ENCODE assay signal across 13 mouse cellular contexts in the genomic region with DNA sequence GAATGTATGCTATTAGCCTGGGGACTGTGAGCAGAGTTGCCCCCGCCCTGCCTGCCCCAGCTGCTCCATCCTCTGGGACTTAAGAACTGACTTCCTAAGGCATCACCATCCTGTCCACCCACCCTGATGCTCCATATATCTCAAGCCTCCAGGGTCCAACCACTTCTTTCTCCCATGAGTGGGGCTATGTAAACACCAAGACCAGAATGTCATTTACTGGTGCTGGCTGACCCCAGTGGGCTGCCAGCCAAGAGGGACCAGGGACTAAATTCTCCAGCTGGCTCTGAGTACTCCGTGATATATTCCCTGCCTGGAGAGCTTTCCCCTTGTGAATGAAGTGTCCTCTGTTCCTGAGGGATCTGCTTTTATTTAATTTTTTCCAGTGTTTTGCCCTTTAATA. TPM values are rescaled to one million over a fixed set of nuclear protein-coding genes. Genes with fewer than 3 reads are reported as not detected.
A peak's percentile ranks its signal among the peaks of the same experiment; 100 is the strongest.
DNase-seq lines count a peak whose midpoint lies in the region; ATAC-seq lines count a peak whose summit lies in the region.
"Had no signal": no experiment of that assay in that cellular context is flagged by ENCODE, and none has a peak within 500 bp of the region (broad histone marks: within the 10 kb centered on the region; RNA-seq: fewer than 3 reads in every experiment).

No protein-coding gene starts in this region.

- no peak overlapping the region for H3K4me3 ChIP-seq in hindbrain, embryonic 15.5 days
- H3K4me3 ChIP-seq in hindbrain, embryonic 12.5 days, result no peak overlapping the region
- H3K4me3 ChIP-seq in liver, embryonic 12.5 days, result no peak overlapping the region
- H3K4me3 ChIP-seq: forebrain, embryonic 10.5 days had no signal

- no peaks in the 10 kb centered on the region for H3K27me3 ChIP-seq in hindbrain, embryonic 15.5 days
- no peaks in the 10 kb centered on the region for H3K27me3 ChIP-seq in hindbrain, embryonic 12.5 days
- H3K27me3 ChIP-seq in liver, embryonic 12.5 days (replicated peaks), result no peaks in the 10 kb centered on the region
- H3K27me3 ChIP-seq: CH12.LX had no signal

- H3K9me3 ChIP-seq in hindbrain, embryonic 15.5 days, result no peaks in the 10 kb centered on the region
- H3K9me3 ChIP-seq in hindbrain, embryonic 12.5 days (replicated peaks), result no peaks in the 10 kb centered on the region
- H3K9me3 ChIP-seq in liver, embryonic 12.5 days (replicated peaks), result no peaks in the 10 kb centered on the region
- H3K9me3 ChIP-seq: forebrain, embryonic 10.5 days had no signal

- DNase-seq in testis, postnatal 10 days (ENCODE audit: low spot score), result peak; percentile 43
- DNase-seq in testis, postnatal 14 days (ENCODE audit: low spot score), result no peak
- DNase-seq in kidney, postnatal 25 days, result peak; percentile 46 to 60
- no peak for DNase-seq in MN1 (ENCODE audit: low spot score)
- DNase-seq: adrenal gland, postnatal 25 days; cerebellum, adult 2 months; liver, postnatal 0 days; thymus, postnatal 4 days had no signal

- H3K4me1 ChIP-seq in hindbrain, embryonic 15.5 days (replicated peaks), result peaks cover 13% of the 10 kb centered on the region
- 0 out of 2 replicates have a peak, but pooled peaks cover 8% of the 10 kb centered on the region for H3K4me1 ChIP-seq in hindbrain, embryonic 12.5 days
- 0 out of 2 replicates have a peak, but pooled peaks cover 8% of the 10 kb centered on the region for H3K4me1 ChIP-seq in liver, embryonic 12.5 days

- H3K27ac ChIP-seq in hindbrain, embryonic 15.5 days (replicated peaks), result no peak overlapping the region
- no peak overlapping the region for H3K27ac ChIP-seq in hindbrain, embryonic 12.5 days
- no peak overlapping the region for H3K27ac ChIP-seq in liver, embryonic 12.5 days
- H3K27ac ChIP-seq: forebrain, embryonic 10.5 days had no signal

- H3K4me2 ChIP-seq in hindbrain, embryonic 15.5 days, result no peak overlapping the region
- H3K4me2 ChIP-seq in hindbrain, embryonic 12.5 days (replicated peaks), result no peak overlapping the region
- H3K4me2 ChIP-seq in liver, embryonic 12.5 days, result no peak overlapping the region

- no peaks in the 10 kb centered on the region for H3K36me3 ChIP-seq in hindbrain, embryonic 15.5 days
- H3K36me3 ChIP-seq in hindbrain, embryonic 12.5 days, result no peaks in the 10 kb centered on the region
- H3K36me3 ChIP-seq in liver, embryonic 12.5 days, result no peaks in the 10 kb centered on the region
- H3K36me3 ChIP-seq: forebrain, embryonic 10.5 days had no signal

- ATAC-seq in hindbrain, embryonic 15.5 days (ENCODE audit: low FRiP score, low read depth), result peak; percentile 47; the same call in 1 of the 2 replicates
- no peak for ATAC-seq in hindbrain, embryonic 12.5 days (ENCODE audit: low FRiP score)
- no peak for ATAC-seq in liver, embryonic 12.5 days
- ATAC-seq: liver, postnatal 0 days had no signal

- whole genome bisulfite sequencing in hindbrain, embryonic 15.5 days, result 56% methylated on average over 2 of the region's 2 CpGs
- 81% methylated on average over 2 of the region's 2 CpGs for WGBS in hindbrain, embryonic 12.5 days
- WGBS in liver, embryonic 12.5 days (ENCODE audit: insufficient replicate concordance), result 56% methylated on average over 2 of the region's 2 CpGs

- H3K9ac ChIP-seq in hindbrain, embryonic 15.5 days, result no peak overlapping the region
- H3K9ac ChIP-seq in hindbrain, embryonic 12.5 days, result no peak overlapping the region
- no peak overlapping the region for H3K9ac ChIP-seq in liver, embryonic 12.5 days
- H3K9ac ChIP-seq: liver, postnatal 0 days had no signal

RNA-seq across cellular contexts. Expression of a gene that starts 37.4 kb away (rescaled TPM):
- 47.0 and 57.8 TPM in 2 replicates for polyA plus RNA-seq in hindbrain, embryonic 15.5 days (2015; fragmentation: Nextera tagmentation; extraction: Ambion mirVana)
- polyA plus RNA-seq in hindbrain, embryonic 12.5 days (2016; fragmentation: Nextera tagmentation; extraction: Ambion mirVana), result 21.3 and 22.2 TPM in 2 replicates
- polyA plus RNA-seq in liver, embryonic 12.5 days (2016; fragmentation: Nextera tagmentation; extraction: Ambion mirVana), result 3.8 and 4.1 TPM in 2 replicates

Comparison
In these comparisons a context has a peak if more than half of its experiments do, and no peak if none do; other contexts are left out.
1. DNase-seq: peak in testis, postnatal 10 days (single experiment) and kidney, postnatal 25 days (2 of 2); none in testis, postnatal 14 days (single experiment) and MN1 (single experiment).